Mouse (Mus musculus): Measurements from ENCODE around the gene Neurod6. TPM values are rescaled to one million over a fixed set of nuclear protein-coding genes. Genes with fewer than 3 reads are reported as not detected.

The Neurod6 gene
- total and polyA plus RNA-seq, 2 experiments: not detected

DNA sequence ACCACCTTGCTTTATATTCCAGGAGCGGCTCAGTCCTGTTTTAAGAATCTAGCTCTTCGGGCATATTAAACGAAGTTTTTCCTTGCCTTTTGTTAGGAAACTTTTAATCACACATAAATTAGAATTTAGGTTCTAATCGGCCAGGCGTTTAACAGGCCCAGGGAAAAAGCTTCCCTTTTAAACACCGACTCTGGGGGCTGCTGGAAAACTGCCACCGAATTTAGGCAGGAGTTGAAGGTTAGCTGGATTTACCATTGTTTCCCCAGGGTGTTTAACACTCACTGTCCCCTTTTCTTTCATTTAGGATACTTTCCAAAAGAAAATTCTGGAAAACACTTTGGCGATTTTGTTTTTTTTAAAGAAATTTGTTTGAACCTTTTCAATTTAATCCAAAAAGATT is 3.7 kb downstream of the Neurod6 start:
- 30% methylated on average over 8 of the region's 8 CpGs for WGBS
- Histone ChIP-seq H3K79me2 (ENCODE audit: control insufficient read depth, insufficient read depth, low read length) (no peaks in the 10 kb centered on the region), H3K27ac (replicated peaks; ENCODE audit: insufficient read depth, low read depth, low read length) (no peak overlapping the region), H3K4me3 (ENCODE audit: insufficient read depth, low read depth, low read length) (no peak overlapping the region), H3K9ac (ENCODE audit: low read depth, low read length) (no peak overlapping the region), H3K36me3 (ENCODE audit: control insufficient read depth, insufficient read depth, low read length) (no peaks in the 10 kb centered on the region), H3K4me1 (ENCODE audit: control insufficient read depth, insufficient read depth, low read length) (no peaks in the 10 kb centered on the region), H3K27me3 (ENCODE audit: control insufficient read depth, insufficient read depth, low read length) (no peaks in the 10 kb centered on the region; the same call in 1 of the 2 replicates)
- DNase-seq (ENCODE audit: extremely low read depth, low read depth, low spot score): no peak
- no peak for TF ChIP-seq POLR2A (IDR thresholded peaks at IDR 0.05; ENCODE audit: extremely low read depth, insufficient read depth, low read length)
- TF ChIP-seq CTCF (IDR thresholded peaks at IDR 0.05; ENCODE audit: low read depth, low read length): no peak

DNA sequence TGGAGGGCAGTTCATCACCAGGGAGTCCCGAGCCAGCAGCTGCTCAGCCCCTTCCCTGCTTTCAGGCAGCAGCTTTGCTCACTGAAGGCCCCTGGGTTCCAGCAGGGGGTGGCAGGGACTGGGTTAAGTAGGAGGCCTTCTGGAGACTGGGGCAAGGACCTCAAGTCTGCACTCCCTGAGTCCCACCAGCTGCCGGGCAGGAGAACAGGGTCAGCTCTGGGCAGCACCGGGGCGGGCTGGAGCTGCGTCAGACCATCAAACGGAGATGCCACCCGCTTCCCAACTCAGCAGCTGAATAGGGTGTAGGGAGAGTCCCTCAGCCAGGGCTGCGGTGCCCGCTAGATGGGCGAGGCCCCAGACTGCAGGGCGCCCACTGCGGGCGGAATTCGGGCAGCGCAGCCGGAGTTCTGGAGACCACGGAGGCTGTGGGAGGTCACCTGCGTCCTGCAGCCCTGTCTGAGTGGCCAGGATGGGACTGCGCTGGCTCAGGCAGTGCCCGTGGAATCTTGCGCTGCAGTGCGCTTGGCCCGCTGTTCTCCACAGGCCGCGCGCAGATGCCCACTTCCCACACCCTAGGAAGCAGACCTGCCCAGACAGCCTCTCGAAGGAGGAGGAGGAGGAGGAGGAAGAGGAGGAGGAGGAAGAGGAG is 4.3 kb downstream of the Neurod6 start:
- Histone ChIP-seq H3K36me3 (ENCODE audit: control insufficient read depth, insufficient read depth, low read length) (no peaks in the 10 kb centered on the region), H3K9ac (ENCODE audit: low read depth, low read length) (no peak overlapping the region), H3K79me2 (ENCODE audit: control insufficient read depth, insufficient read depth, low read length) (no peaks in the 10 kb centered on the region), H3K4me1 (ENCODE audit: control insufficient read depth, insufficient read depth, low read length) (no peaks in the 10 kb centered on the region), H3K27me3 (ENCODE audit: control insufficient read depth, insufficient read depth, low read length) (no peaks in the 10 kb centered on the region; the same call in 1 of the 2 replicates), H3K27ac (replicated peaks; ENCODE audit: insufficient read depth, low read depth, low read length) (no peak overlapping the region), H3K4me3 (ENCODE audit: insufficient read depth, low read depth, low read length) (no peak overlapping the region)
- WGBS: 5% methylated on average over 27 of the region's 27 CpGs
- no peak for TF ChIP-seq CTCF (IDR thresholded peaks at IDR 0.05; ENCODE audit: low read depth, low read length)
- TF ChIP-seq POLR2A (IDR thresholded peaks at IDR 0.05; ENCODE audit: extremely low read depth, insufficient read depth, low read length): no peak
- DNase-seq (ENCODE audit: extremely low read depth, low read depth, low spot score): no peak

DNA sequence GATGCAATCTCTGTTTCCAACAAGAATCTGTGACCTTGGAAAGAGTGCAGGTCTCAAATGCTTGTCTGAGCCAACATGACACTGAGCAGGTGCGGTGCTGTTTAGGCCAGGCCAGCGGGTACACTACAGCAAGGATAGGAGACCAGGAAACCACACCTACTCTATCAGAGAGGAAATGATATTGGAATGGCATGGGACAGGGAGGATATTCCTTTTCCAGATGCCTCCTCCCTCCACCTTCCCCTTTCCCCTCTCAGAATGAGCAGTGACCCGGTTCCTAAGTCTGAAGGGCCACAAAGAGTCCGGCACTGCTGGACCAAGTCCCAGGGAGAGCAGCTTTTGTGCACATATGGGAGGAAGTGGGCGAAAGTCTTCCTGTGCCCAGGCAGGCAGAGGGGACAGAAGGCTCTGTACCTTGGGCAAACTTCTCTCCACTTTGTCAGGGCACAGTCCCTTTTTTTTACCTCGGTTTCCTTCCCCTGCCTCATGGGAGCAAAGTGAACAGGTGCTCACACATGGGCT is 4.9 kb downstream of the Neurod6 start:
- no peaks in the 10 kb centered on the region for H3K36me3 ChIP-seq (ENCODE audit: control insufficient read depth, insufficient read depth, low read length)
- no peak overlapping the region for H3K27ac ChIP-seq (replicated peaks; ENCODE audit: insufficient read depth, low read depth, low read length)
- H3K9ac ChIP-seq (ENCODE audit: low read depth, low read length): no peak overlapping the region
- H3K27me3 ChIP-seq (ENCODE audit: control insufficient read depth, insufficient read depth, low read length): no peaks in the 10 kb centered on the region; the same call in 1 of the 2 replicates
- no peaks in the 10 kb centered on the region for H3K4me1 ChIP-seq (ENCODE audit: control insufficient read depth, insufficient read depth, low read length)
- no peaks in the 10 kb centered on the region for H3K79me2 ChIP-seq (ENCODE audit: control insufficient read depth, insufficient read depth, low read length)
- 56% methylated on average over 6 of the region's 6 CpGs for WGBS
- DNase-seq (ENCODE audit: extremely low read depth, low read depth, low spot score): no peak
- no peak overlapping the region for H3K4me3 ChIP-seq (ENCODE audit: insufficient read depth, low read depth, low read length)
- TF ChIP-seq CTCF (IDR thresholded peaks at IDR 0.05; ENCODE audit: low read depth, low read length) (no peak), POLR2A (IDR thresholded peaks at IDR 0.05; ENCODE audit: extremely low read depth, insufficient read depth, low read length) (no peak)

DNA sequence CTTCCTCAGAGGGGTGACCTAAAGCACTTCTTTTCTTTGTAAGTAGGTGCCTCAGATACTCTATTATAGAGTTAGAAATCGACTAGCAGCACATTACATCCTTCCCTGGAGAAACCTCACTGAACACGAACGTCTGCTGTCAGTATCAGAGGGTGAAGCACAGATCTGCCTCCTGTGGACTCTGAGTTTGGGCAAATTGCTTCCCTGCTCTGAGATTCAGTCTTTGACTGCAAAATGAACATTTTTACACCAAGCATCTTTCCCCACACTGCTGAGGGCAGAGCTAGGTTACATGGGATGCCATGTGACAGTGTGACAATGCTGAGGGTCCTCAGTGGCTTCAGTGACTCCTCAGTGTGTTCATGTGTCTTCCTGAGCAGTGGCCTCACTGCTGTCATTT is 13.3 kb downstream of the Neurod6 start:
- no peak for DNase-seq (ENCODE audit: extremely low read depth, low read depth, low spot score)
- H3K27ac ChIP-seq (replicated peaks; ENCODE audit: insufficient read depth, low read depth, low read length): no peak overlapping the region
- H3K9ac ChIP-seq (ENCODE audit: low read depth, low read length): no peak overlapping the region
- WGBS: 69% methylated on average over 3 of the region's 3 CpGs
- no peaks in the 10 kb centered on the region for H3K36me3 ChIP-seq (ENCODE audit: control insufficient read depth, insufficient read depth, low read length)
- H3K4me1 ChIP-seq (ENCODE audit: control insufficient read depth, insufficient read depth, low read length): no peaks in the 10 kb centered on the region
- H3K27me3 ChIP-seq (ENCODE audit: control insufficient read depth, insufficient read depth, low read length): no peaks in the 10 kb centered on the region
- H3K79me2 ChIP-seq (ENCODE audit: control insufficient read depth, insufficient read depth, low read length): no peaks in the 10 kb centered on the region
- H3K4me3 ChIP-seq (ENCODE audit: insufficient read depth, low read depth, low read length): no peak overlapping the region
- TF ChIP-seq POLR2A (IDR thresholded peaks at IDR 0.05; ENCODE audit: extremely low read depth, insufficient read depth, low read length): no peak
- no peak for TF ChIP-seq CTCF (IDR thresholded peaks at IDR 0.05; ENCODE audit: low read depth, low read length)

DNA sequence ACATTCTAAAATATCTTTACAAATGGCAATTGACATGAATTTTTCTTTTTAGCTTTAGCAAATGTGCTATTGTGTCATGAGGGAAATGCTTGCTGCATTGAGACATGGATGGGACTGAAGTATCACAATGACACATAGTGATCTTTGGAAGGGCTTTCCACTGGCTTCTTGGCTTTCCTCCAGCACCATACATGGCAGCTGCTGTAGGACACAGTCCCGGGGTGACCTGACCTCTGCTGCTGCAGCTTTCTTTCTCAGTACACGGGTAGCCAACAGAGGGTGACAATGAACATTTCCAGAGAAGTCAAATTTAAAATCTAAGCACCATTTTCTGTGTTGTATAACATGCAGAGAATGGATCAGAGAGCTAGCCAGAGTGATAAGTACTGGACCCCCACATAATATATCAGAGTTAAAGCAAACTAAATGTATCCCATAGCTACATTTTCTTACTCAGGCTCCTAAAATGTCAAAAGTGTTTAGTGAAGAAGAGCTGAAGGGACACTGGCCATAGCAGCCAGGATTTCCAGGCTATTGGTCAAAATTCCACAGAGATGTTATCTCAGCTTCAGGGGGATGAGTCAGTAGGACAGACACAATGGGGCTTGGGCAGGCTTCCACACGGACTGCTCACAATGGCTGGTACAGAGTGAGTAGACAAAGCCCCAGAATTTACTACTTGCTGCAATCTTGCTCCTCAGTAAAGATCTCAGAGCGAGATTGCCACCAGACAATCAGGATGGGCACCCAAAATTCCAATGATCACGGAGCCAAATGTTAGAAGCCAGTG is 19.7 kb downstream of the Neurod6 start:
- no peak overlapping the region for H3K4me3 ChIP-seq (ENCODE audit: insufficient read depth, low read depth, low read length)
- H3K9ac ChIP-seq (ENCODE audit: low read depth, low read length): no peak overlapping the region
- 50% methylated on average over 5 of the region's 5 CpGs for WGBS
- DNase-seq (ENCODE audit: extremely low read depth, low read depth, low spot score): no peak
- H3K79me2 ChIP-seq (ENCODE audit: control insufficient read depth, insufficient read depth, low read length): no peaks in the 10 kb centered on the region
- H3K27ac ChIP-seq (replicated peaks; ENCODE audit: insufficient read depth, low read depth, low read length): no peak overlapping the region
- H3K36me3 ChIP-seq (ENCODE audit: control insufficient read depth, insufficient read depth, low read length): no peaks in the 10 kb centered on the region
- H3K4me1 ChIP-seq (ENCODE audit: control insufficient read depth, insufficient read depth, low read length): no peaks in the 10 kb centered on the region
- TF ChIP-seq POLR2A (IDR thresholded peaks at IDR 0.05; ENCODE audit: extremely low read depth, insufficient read depth, low read length) (no peak), CTCF (IDR thresholded peaks at IDR 0.05; ENCODE audit: low read depth, low read length) (no peak)
- H3K27me3 ChIP-seq (ENCODE audit: control insufficient read depth, insufficient read depth, low read length): no peaks in the 10 kb centered on the region
